Mouse (Mus musculus) left cerebral cortex, adult 9 months (tissue): ENCODE measurements at regions not wholly inside any gene's neighbourhood (a gene's known extent, or its start where the extent isn't known, plus 50 kb on each side); places are given as distances from the start of the nearest gene placed in this dataset.

ENCODE experiments used
- DNase-seq, 2 experiments: peaks; one replicate each; pipeline ENCODE4 v3.0.0; 2022; ENCODE audit warnings: low spot score in 2 of 2

DNA sequence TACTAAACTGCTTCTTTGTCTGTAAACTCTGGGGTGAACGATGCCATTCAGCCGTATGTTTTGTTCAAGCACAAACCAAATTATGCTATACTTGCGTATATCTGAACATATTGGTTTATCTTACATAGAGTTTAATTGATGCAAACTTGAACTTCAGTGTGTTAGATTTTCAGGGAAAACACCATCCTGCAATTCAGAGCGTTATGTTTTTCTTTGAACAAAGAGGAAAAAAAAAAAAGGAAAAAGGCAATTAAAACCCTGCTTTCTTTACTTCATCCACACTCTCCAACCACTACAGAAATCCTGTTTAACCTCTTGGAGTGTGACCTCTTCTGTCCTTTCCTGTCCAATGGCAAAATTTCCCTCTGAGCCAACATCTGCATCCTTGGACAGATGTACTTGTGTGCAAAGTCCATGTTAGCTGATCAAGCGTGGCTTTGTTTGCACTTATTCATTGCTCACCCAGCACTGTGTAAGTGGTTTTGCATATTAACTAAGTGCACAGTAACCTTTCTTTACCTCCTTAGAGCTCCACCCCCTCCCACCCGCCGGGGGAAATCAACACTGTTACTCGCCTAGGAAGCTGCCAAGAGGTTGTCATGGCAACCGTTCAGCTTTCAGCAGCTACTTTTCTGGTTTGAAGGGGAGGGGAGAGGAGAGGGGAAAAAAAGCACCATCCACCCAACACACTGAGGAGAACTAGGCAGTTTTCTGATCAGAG is 174.4 kb upstream of the Klf12 start:
- DNase-seq, result peak; percentile 88 to 90

DNA sequence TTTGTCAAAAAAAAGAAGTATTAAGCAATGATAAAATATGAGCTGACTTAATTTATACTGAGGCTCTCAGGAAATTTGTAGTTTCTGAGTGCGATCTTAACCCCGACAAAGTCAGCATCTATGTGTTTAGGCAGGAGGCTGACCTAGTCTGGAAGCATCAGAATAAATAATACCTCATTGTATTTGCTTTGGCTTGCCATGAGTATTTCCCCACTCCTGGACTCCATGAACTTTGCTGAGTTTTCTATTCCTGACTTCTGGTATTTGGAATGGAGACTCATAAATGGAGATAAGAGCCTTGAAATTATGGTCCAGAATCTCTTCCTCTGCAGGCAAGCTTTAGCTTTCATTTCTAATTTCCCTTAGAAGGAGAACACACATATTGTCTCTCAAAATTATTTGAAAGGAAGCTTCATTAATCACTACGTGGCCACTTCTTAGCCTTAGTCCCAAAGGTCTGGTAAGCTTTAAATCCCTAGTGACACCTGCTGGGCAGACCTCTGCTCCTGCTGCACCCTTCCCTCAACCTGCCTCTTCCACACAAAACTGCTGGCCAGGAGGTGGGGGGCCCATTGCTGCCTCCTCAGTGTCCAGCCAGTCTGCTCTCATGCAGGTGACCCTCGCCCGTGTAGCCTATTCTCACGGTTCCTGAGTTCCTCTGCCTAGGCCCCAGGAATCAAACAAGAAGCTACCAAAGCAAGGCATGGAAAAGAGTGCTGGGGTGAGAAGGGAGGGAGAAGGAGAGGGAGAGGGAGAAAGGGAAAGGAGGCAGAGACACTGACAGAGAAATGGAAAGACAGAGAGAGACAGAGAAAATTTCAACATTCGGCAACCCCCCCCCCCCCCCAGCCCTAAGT is 173.6 kb upstream of the Klf12 start:
- no peak for DNase-seq

DNA sequence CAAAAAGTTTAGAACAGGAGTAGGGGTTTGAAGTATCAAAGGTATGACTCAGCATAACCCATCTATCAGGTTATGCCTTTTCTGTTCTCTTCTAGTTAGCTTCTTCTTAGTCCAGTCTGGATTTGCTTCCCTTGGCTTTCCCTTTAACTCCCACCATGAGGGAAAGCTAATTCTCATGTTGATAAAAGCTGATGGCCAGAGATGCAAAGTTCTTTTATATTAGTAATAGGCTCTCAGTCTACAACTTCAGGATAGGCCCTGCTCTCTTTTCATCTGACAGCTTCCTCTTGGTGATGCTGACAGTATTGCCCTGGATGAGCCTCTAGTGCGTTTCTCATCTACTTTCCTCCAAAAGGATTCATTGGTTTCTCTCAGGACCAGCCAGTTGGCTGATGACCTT is 161.7 kb upstream of the Klf12 start:
- no peak for DNase-seq

- DNase-seq, result no peak
Observed at GRCm38 (mm10) chr14:100444848-100445247, 160.4 kb upstream of the Klf12 start.

- DNase-seq, result no peak
Observed at GRCm38 (mm10) chr14:100444099-100444498, 159.6 kb upstream of the Klf12 start.

DNA sequence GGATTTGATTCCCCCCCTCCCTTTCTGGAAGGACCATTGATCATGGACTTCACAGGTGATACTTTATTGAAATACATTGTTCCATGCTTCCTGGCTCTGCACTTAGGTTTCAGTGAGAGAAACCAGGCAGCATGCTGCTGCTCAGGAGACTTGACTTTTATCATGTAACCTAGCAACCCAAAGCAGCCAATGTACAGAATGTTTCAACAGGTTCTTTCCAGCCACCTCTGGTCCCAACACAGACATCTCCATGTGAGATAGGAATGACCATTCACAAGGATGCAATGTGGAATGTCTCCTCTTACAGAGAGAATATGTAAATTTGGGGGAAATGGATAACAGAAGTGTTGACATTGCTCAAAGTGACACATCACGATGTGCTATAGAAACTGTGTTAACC is 153.1 kb upstream of the Klf12 start:
- DNase-seq, result no peak

DNA sequence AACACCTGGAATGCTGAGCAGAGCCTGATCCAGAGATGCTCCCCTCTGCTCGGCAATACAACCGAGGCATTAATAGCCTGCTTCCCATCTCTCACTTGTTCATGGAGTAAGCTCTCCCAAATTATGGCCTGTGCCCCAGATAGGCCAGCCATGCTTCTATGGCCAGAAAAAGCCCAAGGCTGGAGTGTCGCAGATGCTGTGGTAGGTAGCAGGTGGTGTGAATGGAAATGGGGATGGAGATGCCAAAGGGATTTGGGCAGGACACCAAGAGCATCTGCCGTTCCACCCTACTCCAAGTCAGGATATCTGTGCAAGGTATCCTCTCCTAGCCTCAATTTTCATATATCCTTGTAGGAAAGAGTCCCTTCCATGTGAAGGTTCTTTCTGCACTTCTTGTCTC is 145.2 kb upstream of the Klf12 start:
- DNase-seq, result no peak

- no peak for DNase-seq
Observed at GRCm38 (mm10) chr14:100426399-100426798, 141.9 kb upstream of the Klf12 start.

DNA sequence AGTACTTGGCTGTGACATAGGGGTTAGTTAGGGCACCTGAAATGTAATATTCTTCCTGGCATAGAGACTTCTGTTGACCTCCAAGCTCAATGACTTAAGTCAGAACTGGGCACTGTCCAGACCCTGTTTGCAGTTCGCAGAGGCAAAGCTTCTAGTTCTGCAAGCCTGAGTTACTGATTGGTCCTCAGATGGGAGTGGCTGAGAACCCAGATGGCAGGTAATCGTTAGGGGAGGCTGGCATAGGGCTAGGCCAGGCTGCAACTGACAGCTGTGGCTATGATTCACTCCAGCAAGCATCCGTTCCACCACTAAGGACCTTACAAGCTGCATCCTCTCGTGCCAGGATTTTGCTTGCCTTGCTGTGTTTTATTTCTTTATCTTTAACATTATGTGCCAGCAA is 139.3 kb upstream of the Klf12 start:
- no peak for DNase-seq

- DNase-seq, result no peak
Observed at GRCm38 (mm10) chr14:100421666-100422065, 137.2 kb upstream of the Klf12 start.

DNA sequence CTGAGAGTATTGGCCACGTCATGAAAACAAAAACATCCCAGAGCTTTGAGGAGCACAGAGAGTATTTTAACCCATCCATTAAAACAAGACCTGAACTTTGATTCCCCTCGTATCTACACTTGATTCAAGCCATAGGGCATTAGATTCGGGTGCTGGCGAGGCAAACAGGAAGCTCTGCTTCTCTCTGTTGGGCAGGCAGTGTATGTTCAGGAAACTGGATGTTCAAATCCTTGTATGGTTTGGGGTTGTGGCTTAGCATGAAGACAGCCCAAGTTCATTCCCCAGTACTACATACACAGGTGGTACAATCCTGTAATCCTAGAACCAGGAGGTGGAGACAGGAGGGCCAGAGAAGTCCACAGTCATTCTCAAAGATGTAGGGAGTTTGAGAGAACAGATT is 130.6 kb upstream of the Klf12 start:
- DNase-seq, result no peak

- DNase-seq, result no peak
Observed at GRCm38 (mm10) chr14:100412211-100412610, 127.7 kb upstream of the Klf12 start.

GRCm38 (mm10) chr14:100397191-100397590 is 112.7 kb upstream of the Klf12 start:
- DNase-seq, result no peak

GRCm38 (mm10) chr14:100375218-100375983 is 90.9 kb upstream of the Klf12 start:
- no peak for DNase-seq

- peak in 1 of 2 experiments; percentile 56 for DNase-seq
Observed at GRCm38 (mm10) chr14:100374494-100375217, 90.2 kb upstream of the Klf12 start.

- DNase-seq, result no peak
Observed at GRCm38 (mm10) chr14:100366234-100366864, 81.9 kb upstream of the Klf12 start.

DNA sequence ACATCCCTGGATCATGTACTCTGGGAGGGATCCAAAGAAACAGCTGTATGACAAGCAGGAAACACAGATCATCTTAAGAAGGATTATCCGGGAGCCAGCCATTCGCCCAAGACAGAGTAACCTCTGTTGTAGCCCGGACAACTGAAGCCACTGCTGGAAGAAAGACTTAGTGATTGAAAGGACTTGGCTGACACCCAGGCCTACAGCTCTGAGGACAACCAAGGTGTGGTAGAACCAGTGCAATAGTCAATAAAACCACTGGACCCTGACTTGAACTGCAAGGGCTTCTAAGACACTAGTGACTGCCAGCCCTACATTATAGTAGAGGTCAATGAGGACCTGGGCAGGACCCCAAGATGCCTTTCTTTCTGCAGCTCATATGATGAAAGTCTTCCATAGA is 78.3 kb upstream of the Klf12 start:
- DNase-seq, result no peak

- DNase-seq, result no peak
Observed at GRCm38 (mm10) chr14:100361346-100362029, 77.0 kb upstream of the Klf12 start.

DNA sequence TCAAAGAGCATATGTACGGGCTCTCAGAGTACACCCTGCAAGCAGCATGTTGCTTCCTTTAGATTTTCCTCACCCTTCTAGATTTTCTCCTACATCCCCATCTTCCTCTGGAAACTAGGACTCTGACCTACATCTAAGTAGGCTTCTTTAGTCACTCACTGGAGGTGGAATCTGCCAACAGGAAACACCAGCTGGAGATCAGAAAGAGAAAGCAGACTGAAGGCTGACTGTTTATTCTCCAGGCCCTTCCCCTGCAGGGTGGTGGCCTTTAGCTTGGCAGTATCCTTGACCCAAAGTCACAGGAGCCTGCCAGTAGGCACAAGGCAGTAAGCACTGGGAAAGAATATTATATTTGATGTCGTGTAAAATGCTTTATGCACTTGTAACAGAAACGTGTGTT is 75.4 kb upstream of the Klf12 start:
- no peak for DNase-seq

- no peak for DNase-seq
Observed at GRCm38 (mm10) chr14:100357131-100357530, 72.7 kb upstream of the Klf12 start.

- DNase-seq, result no peak
Observed at GRCm38 (mm10) chr14:100353508-100353907, 69.0 kb upstream of the Klf12 start.
